Mouse (Mus musculus): ENCODE measurements around the gene Timm50.

Gene Timm50

DNA sequence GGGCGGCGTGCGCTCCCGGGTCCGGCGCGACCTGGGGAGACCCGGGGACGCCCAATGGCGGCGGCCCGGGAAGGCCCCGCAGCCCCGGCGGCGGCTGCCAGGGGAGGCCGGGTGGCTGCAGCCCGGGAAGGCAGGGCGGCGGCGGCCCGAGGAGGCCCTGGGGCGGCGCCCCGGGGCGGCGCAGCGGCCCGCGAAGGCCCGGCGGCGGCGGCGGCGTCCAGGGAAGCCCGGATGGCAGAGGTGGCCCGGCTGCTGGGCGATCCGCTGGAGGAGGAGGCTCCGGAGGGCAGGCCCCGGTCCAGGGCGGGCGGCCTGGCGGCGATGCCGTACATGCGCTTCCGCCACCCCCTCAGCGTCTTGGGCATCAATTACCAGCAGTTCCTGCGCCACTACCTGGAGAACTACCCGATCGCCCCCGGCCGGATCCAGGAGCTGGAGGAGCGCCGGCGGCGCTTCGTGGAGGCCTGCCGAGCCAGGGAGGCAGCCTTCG is 43.8 kb downstream of the Timm50 start:
- DNase-seq = peak; percentile 49

DNA sequence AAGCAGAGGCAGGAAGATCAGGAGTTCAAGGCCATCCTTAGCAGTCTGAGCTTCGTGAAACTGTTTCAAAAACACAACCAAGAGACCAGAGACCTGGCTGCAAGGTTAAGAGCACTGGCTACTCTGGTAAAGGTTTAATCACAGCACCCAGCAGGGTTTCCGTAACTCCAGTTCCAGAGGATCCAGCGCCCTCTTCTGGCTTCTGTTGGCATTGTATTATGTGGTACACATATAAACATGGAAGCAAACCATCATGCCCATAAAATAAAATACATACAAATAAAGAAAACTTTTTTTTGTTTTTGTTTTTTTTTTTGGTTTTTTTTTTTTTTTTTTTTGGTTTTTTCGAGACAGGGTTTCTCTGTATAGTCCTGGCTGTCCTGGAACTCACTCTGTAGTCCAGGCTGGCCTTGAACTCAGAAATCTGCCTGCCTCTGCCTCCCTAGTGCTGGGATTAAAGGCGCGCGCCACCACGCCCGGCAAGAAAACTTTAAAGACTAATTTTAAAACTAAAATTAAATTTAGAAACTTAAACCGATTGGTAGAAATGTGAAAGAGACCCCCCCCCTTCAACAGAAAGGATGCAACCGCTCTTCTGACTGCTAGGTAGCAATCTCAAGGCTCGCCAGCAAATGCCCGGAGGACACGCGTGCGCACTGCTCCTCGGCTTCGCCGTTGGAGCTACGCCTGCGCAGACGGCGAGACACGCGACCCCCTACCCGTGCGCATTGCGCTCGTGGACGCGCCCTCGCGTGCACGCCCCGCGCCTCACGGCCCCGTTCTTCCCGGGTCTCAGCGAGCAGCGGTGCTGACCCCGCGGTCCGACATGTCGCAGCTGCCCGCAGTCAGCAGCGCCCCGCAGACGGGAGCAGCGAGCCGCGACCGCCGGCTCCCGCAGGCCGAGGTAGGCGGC is 44.5 kb downstream of the Timm50 start, which contains the start of gene Eid2:
Gene Eid2 (plus strand): TSS at position 753 of the 913 bp plus-strand sequence.
- DNase-seq = peak; percentile 91

DNA sequence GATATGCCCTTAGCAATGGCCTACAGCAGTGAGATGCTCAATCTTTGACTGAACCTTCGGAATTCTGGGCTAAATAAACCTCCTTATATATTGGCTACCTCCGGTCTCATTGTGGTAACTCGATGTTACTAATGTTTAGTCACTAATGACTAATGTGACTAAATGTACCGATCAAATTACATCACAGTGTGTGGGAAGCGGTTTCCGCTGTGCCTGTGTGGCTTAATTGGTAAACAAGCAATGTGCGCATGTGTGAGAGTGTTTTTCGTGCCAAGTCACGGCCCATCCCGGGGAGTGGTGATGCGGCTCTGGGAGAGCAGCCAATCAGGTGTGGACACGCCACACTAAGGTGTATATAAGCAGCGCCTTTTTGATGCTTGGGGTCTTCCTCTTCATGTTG is 46.5 kb downstream of the Timm50 start:
- DNase-seq = no peak

DNA sequence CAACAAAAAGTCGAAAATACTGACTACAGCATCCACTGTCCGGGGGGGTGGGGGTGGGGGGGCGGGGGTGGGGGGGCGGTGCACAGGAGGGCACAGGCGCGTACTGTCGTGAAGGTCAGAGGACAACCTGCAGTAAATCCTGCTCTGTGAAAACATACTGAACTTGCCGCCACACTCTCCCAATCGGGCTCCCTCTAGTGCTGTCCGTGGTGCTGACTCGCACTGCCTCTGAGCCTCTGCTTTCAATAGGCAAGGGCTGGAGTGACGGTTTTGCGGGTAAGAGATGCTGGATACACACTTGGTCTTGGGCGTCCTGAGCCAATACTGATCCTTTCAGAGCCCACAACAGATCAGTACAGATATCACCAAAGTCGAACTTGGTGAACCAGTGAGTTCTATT is 48.1 kb downstream of the Timm50 start:
- DNase-seq = peak; percentile 55

DNA sequence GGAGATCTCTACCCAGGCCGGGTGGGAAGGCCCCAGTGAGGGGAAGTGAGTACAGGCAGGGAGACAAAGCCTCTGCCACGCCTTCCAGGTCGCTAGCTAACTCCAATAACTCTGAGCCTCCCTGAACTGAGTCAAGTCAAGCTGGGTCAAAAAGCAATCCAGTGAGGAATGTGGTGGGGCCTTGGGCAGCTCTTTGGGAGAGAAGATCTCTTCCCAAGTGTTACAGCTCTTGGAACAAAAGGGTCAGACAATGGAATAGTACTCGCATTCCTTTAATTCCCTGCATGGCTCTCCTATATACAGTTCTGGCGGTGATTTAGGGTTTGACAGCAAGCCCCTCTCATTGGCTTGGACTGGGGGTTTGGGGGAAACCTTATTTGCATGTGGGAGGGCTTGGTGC is 49.0 kb downstream of the Timm50 start:
- no peak for DNase-seq

All from right cerebral cortex, postnatal 4 days (tissue).